Mouse (Mus musculus): Measurements from ENCODE around the gene Serpinc1. TPM values are rescaled to one million over a fixed set of nuclear protein-coding genes. Genes with fewer than 3 reads are reported as not detected.

Serpinc1 gene
- total and polyA plus RNA-seq, 3 experiments: 0.19 to 1.3 TPM; not detected in 1

GRCm38 (mm10) chr1:161035786-161036404, 57.5 kb downstream of the Serpinc1 start:
- TF ChIP-seq RCOR1 (IDR thresholded peaks at IDR 0.05; ENCODE audit: low read depth, low read length) (no peak), POLR2A (IDR thresholded peaks at IDR 0.05; ENCODE audit: control insufficient read depth in 1 of 2, insufficient read depth in 1 of 2, low read depth in 1 of 2, low read length in 2 of 2, poor library complexity in 1 of 2) (peak in 1 of 2 experiments; percentile 61; a peak in 2 of 4 replicates), TAL1 (IDR thresholded peaks at IDR 0.05; ENCODE audit: low read length) (no peak), BHLHE40 (IDR thresholded peaks at IDR 0.05; ENCODE audit: borderline replicate concordance, low read depth, low read length) (no peak)
- H3K36me3 ChIP-seq (ENCODE audit: control insufficient read depth in 1 of 2, insufficient read depth in 2 of 2, low read length in 2 of 2): peaks cover 15 to 27% of the 10 kb centered on the region in 2 experiments
- peaks cover 44% of the 10 kb centered on the region for H3K79me2 ChIP-seq (ENCODE audit: control insufficient read depth, insufficient read depth, low read length, poor library complexity)
- H3K27ac ChIP-seq (ENCODE audit: control insufficient read depth, low read depth, low read length): peak overlapping the region; percentile 99
- no peaks in the 10 kb centered on the region for H3K9me3 ChIP-seq (replicated peaks; ENCODE audit: insufficient read depth, low read length)
- peak overlapping the region; percentile 65 to 93 for H3K4me3 ChIP-seq (ENCODE audit: control insufficient read depth in 1 of 2, insufficient read depth in 1 of 2, low read depth in 2 of 2, low read length in 2 of 2)
- DNase-seq (ENCODE audit: low read depth, low spot score): peak; percentile 58
- peak overlapping the region; percentile 98 for H3K9ac ChIP-seq (ENCODE audit: control insufficient read depth, low read depth, low read length, poor library complexity, severe bottlenecking)
- peaks cover 0 to 9% of the 10 kb centered on the region in 2 experiments; a peak in 2 of 4 replicates for H3K4me1 ChIP-seq (ENCODE audit: control insufficient read depth in 1 of 2, insufficient read depth in 2 of 2, low read length in 2 of 2)
- H3K27me3 ChIP-seq (ENCODE audit: control insufficient read depth in 1 of 2, insufficient read depth in 2 of 2, low read length in 2 of 2): no peaks in the 10 kb centered on the region

DNA sequence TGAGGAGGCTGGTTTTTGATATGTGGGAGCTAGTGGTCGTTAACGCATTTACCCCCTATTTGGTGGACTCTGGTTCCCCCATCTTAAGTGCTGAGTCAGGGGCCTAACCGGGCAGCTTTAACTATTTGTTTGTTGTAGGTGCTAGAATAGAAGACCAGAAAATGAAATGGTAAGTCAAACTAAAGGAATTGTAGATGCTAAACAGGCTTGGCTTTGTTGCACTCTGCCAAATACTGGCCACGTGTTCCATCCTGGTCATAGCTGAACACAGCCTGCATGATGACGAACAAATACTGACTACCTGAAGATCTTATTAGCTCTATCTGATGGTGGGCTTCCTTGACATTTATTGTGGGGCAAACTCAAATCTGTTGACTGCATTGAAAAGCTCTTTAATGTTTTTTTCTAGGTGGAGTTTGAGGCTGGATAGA, 58.0 kb downstream of the Serpinc1 start:
- DNase-seq (ENCODE audit: low read depth, low spot score): peak; percentile 75
- peaks cover 9 to 27% of the 10 kb centered on the region in 2 experiments for H3K36me3 ChIP-seq (ENCODE audit: control insufficient read depth in 1 of 2, insufficient read depth in 2 of 2, low read length in 2 of 2)
- peak overlapping the region; percentile 98 for H3K9ac ChIP-seq (ENCODE audit: control insufficient read depth, low read depth, low read length, poor library complexity, severe bottlenecking)
- H3K27ac ChIP-seq (ENCODE audit: control insufficient read depth, low read depth, low read length): peak overlapping the region; percentile 99
- peaks cover 0 to 6% of the 10 kb centered on the region in 2 experiments; a peak in 1 of 4 replicates for H3K4me1 ChIP-seq (ENCODE audit: control insufficient read depth in 1 of 2, insufficient read depth in 2 of 2, low read length in 2 of 2)
- H3K27me3 ChIP-seq (ENCODE audit: control insufficient read depth in 1 of 2, insufficient read depth in 2 of 2, low read length in 2 of 2): no peaks in the 10 kb centered on the region
- no peak for TF ChIP-seq NELFE (IDR thresholded peaks at IDR 0.05; ENCODE audit: low read depth, low read length)
- TF ChIP-seq POLR2A (IDR thresholded peaks at IDR 0.05; ENCODE audit: control insufficient read depth in 1 of 2, insufficient read depth in 1 of 2, low read depth in 1 of 2, low read length in 2 of 2, poor library complexity in 1 of 2): peak in 1 of 2 experiments; percentile 74; a peak in 2 of 4 replicates
- peak; percentile 72; the same call in 1 of the 2 replicates for TF ChIP-seq POLR2AphosphoS5 (IDR thresholded peaks at IDR 0.05; ENCODE audit: borderline replicate concordance, low read depth, low read length)
- H3K79me2 ChIP-seq (ENCODE audit: control insufficient read depth, insufficient read depth, low read length, poor library complexity): peaks cover 44% of the 10 kb centered on the region
- peak overlapping the region; percentile 65 to 93 for H3K4me3 ChIP-seq (ENCODE audit: control insufficient read depth in 1 of 2, insufficient read depth in 1 of 2, low read depth in 2 of 2, low read length in 2 of 2)
- H3K9me3 ChIP-seq (replicated peaks; ENCODE audit: insufficient read depth, low read length): no peaks in the 10 kb centered on the region

DNA sequence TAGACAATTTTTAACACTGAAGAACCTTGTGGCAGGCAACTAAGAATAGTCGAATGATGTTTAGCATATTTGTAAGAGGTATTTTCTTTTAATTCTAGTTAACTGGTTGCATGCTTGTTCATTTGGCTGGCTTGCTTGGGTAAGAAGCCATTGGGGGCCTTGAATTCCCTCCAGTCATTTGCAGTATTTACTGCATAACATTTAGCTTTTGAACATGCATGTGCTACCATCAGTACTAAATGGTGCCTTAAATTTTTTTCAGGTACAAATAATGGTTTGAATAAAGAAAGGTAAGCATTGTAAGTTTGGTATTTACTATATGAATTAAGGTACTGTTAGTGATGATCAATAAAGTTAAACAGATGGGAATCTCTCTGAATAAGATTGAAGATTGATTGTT, 58.6 kb downstream of the Serpinc1 start:
- TF ChIP-seq TBP (IDR thresholded peaks at IDR 0.05; ENCODE audit: low read depth, low read length): peak; percentile 42; the same call in 1 of the 2 replicates
- TF ChIP-seq TAL1 (IDR thresholded peaks at IDR 0.05; ENCODE audit: low read length): no peak
- TF ChIP-seq POLR2A (IDR thresholded peaks at IDR 0.05; ENCODE audit: control insufficient read depth in 1 of 2, insufficient read depth in 1 of 2, low read depth in 1 of 2, low read length in 2 of 2, poor library complexity in 1 of 2): no peak; a peak in 1 of 4 replicates
- Histone ChIP-seq H3K27ac (ENCODE audit: control insufficient read depth, low read depth, low read length) (peak overlapping the region; percentile 99), H3K4me1 (ENCODE audit: control insufficient read depth in 1 of 2, insufficient read depth in 2 of 2, low read length in 2 of 2) (peaks cover 0 to 5% of the 10 kb centered on the region in 2 experiments; a peak in 1 of 4 replicates), H3K36me3 (ENCODE audit: control insufficient read depth in 1 of 2, insufficient read depth in 2 of 2, low read length in 2 of 2) (peaks cover 4 to 27% of the 10 kb centered on the region in 2 experiments), H3K79me2 (ENCODE audit: control insufficient read depth, insufficient read depth, low read length, poor library complexity) (peaks cover 42% of the 10 kb centered on the region), H3K9me3 (replicated peaks; ENCODE audit: insufficient read depth, low read length) (no peaks in the 10 kb centered on the region), H3K9ac (ENCODE audit: control insufficient read depth, low read depth, low read length, poor library complexity, severe bottlenecking) (peak overlapping the region; percentile 98), H3K4me3 (ENCODE audit: control insufficient read depth in 1 of 2, insufficient read depth in 1 of 2, low read depth in 2 of 2, low read length in 2 of 2) (peak overlapping the region; percentile 65 to 93), H3K27me3 (ENCODE audit: control insufficient read depth in 1 of 2, insufficient read depth in 2 of 2, low read length in 2 of 2) (no peaks in the 10 kb centered on the region)
- DNase-seq (ENCODE audit: low read depth, low spot score): peak; percentile 62
